Mouse (Mus musculus) C2C12 (cell line): ENCODE measurements around the gene Zfp595.
"Not testable (repeated sequence)": the region's sequence is repeated elsewhere in the genome, so short reads cannot be mapped to it uniquely, and the experiment has no call there.

Source experiments
- CEBPB ChIP-seq: IDR thresholded peaks from one replicate; pipeline ENCODE4 v1.6.1; 2011; ENCODE audit warnings: low read depth, mild to moderate bottlenecking, control low read depth, moderate library complexity
- CTCF ChIP-seq: IDR thresholded peaks from one replicate; pipeline ENCODE4 v1.5.1; 2011; ENCODE audit not compliant: control insufficient read depth, insufficient read depth, insufficient read length
- MYOD1 ChIP-seq: IDR thresholded peaks from one replicate; pipeline ENCODE4 v1.6.1; 2011; ENCODE audit warnings: low read depth; ENCODE audit not compliant: control insufficient read depth, insufficient read length
- USF1 ChIP-seq: IDR thresholded peaks from one replicate; pipeline ENCODE4 v1.6.1; 2011; ENCODE audit warnings: low read depth, mild to moderate bottlenecking, control low read depth, moderate library complexity

DNA sequence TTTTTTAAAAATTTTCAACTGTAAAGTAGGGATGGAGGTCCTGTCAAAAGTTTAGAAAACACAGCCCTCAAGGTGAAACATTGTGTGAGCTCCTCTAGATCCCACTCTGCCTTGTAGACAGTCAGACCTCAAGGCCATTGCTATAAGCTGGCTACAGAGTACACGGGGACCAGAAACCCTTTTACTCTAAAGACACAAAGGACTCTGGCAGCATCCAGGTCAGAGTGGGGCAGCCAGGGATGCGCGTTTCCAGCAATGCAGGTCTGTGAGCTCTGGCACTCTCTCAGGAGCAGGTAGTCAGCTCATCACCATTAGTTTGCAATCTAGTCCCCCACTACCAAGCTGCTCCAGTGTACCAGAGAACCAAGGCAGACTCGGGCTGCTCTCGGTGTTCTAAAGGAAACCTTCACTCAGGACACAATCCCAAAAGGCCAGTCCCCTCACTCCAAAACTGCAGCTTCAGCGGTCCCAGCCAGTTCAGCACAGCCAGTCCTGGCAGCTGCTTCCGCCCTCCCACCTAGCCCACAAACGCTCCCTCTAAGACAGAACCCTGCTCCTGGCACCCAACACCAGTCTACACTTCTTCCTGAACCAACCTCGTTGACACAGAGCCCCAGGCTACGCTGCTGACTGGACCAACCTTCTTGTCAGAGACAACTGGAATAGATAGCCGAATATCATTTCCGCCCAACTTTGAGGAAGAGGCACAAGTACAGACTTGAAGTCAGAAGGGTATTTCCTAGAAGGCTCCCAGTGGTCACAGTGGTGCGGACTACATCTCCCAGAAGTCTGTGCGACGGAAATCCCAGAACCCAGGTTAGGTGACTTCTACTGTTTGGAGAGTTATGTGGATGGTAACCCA lies 42.9 kb upstream of the Zfp595 start, which contains the start of the genes Gm28041 and Zfp456:
- TF ChIP-seq CEBPB, CTCF, USF1, MYOD1: not testable (repeated sequence)
